Mouse (Mus musculus) neutrophil, adult 5-6 weeks (primary cell): ENCODE data around the gene Slc3a2. TPM values are rescaled to one million over a fixed set of nuclear protein-coding genes. Genes with fewer than 3 reads are reported as not detected.
A peak's percentile ranks its signal among the peaks of the same experiment; 100 is the strongest.

Experiments used
- ATAC-seq: fragments of 151-379, 151-347 bp; 2 replicates; pipeline ENCODE4 v1.8.0; 2017; ENCODE audit warnings: mild to moderate bottlenecking, moderate TSS enrichment; ENCODE audit not compliant: insufficient number of reproducible peaks, poor library complexity, low FRiP score, severe bottlenecking; ENCODE audit errors: extremely low read depth
- total RNA-seq: library from RNA; stranded (forward); fragments of 200-1000 nt; gene quantifications from 2 replicates; pipeline ENCODE4 v1.2.3, GENCODE M21; 2017

Slc3a2 gene
- total RNA-seq, 1 experiment from 2014 or later: 62.0 TPM

- peak; percentile 86 for ATAC-seq
These were observed 9.7 kb downstream of the Slc3a2 start for GRCm38 (mm10) chr19:8713306-8713996.

DNA sequence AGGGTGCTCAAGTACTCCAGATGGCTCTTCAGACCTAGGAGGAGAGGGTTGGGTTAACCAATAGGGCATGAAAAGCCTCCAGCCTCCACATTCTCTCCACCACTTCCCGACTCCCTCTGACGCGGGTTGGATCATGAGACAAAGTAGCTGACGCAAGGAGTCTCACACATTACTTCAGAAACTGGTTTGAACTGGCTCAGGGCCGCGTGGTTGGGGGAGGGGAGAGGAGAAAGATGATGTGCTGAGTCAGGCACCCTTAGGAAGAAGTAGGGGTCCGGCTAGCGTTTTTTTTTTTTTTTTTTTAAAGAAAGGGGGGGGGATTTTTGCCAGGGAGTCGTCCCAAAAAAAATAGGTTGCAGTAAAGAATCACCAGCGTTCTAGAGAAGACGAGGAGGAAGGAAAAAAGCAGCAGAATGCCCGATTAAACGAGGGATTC lies 10.3 kb downstream of the Slc3a2 start:
- ATAC-seq: peak; percentile 37; the same call in 1 of the 2 replicates

DNA sequence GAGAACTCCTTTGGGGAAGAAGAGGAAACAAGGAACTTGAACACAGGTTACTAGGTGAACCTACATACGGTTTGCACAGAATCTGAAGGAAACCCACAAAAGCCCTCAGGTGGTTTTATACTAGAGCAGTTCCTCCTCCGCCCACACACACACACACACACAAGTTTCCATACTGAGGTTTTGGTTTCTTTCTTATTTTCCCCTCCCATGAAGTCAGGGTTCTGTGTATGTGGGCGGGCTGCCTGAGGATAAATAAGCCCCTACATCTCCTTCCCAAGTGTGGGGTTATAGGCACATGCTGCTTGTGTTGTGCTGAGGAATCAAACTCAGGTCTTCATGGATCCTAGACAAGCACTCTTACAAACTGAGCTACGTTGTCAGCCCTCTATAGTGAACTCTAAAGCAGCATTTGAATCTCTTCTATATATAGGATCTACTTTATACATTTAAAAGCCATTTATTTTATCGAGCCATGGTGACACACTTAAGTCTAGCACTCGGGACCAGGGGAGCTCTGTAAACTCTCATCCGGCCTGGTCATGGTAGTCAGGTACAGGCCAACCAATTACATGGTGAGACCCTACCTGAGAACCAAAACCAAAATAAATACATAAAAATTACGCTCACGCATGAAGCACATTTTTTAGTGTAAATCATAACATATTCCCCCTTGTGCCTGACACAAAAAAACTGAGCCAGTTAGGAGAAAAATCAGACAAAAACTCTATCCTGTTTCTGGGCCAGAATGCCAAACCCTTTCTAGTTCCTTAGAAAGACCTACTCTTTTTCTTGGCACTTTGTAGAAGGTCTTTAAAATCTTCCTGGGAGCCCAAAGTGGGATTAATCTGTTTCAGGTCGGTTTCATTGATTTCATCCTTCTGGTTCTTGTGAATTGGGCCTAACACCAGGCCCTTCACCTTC lies 11.0 kb downstream of the Slc3a2 start:
- peak; percentile 28; the same call in 1 of the 2 replicates for ATAC-seq

GRCm38 (mm10) chr19:8711506-8711905 lies 11.7 kb downstream of the Slc3a2 start:
- ATAC-seq: no peak

- ATAC-seq: no peak
These were observed 13.1 kb downstream of the Slc3a2 start for GRCm38 (mm10) chr19:8710057-8710456.

GRCm38 (mm10) chr19:8708954-8709353 lies 14.2 kb downstream of the Slc3a2 start:
- no peak for ATAC-seq

DNA sequence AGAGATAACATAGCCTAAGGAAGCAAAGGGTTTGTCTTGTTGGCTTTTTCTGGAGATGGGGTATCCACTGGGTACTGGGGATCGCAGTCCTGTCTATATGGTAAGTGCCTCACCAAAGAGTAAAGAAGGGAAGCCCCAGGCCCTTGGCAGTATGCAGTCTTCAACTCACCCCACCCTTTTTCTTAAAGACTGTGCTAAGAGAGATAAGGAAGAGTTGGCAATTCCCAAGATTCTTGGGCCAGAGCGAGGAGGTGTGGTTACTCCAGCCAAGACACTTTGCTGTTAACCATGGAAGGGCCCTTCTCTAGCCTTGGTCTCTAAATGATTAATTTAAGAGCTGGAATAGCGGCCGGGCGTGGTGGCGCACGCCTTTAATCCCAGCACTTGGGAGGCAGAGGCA lies 16.2 kb downstream of the Slc3a2 start:
- ATAC-seq: no peak

DNA sequence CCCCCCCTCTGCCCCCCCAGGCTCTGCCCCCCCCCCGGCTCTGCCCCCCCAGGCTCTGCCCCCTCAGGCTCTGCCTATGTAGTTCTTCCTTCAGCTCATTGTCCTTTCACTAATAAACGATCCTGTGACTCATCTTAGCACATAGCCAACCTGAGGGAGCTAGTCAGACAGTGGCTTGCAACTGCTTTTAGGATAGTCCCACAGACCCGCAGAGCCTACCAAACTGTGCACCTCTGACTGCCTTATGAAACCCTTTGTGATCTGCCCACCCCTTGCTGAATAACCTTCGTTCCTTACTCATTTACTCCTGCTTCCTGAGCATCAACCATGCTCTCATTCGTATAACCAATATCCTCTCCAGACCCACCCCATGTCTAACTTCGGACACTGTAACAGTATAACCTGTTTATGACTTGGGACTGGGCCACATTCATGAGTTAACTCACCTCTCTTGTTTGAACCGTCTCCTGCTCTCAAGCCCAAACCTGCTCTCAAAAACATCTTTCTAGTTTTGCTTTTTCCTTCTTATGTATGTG lies 17.0 kb downstream of the Slc3a2 start:
- no peak for ATAC-seq

- ATAC-seq: no peak
These were observed 18.0 kb downstream of the Slc3a2 start for GRCm38 (mm10) chr19:8705026-8705708.

GRCm38 (mm10) chr19:8703571-8703970 lies 19.6 kb downstream of the Slc3a2 start:
- no peak for ATAC-seq

GRCm38 (mm10) chr19:8702458-8702857 lies 20.7 kb downstream of the Slc3a2 start:
- no peak for ATAC-seq

DNA sequence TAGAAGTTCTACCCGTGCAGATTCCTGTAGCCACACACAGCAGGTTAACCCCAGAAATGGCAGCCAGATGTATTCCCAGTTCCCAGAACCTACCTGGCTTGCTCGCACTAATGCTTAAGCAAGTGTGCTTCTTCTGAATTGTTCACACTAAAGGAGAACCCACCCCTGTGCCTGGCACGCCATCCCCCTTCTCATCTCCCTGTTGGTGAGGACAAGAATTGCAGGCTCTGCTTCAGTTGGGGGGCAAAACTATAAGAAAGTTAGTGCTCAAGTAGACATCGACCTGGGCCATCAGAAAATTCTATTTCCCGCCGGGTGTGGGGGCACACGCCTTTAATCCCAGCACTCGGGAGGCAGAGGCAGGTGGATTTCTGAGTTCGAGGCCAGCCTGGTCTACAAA lies 23.5 kb downstream of the Slc3a2 start:
- ATAC-seq: no peak

- ATAC-seq: peak; percentile 63
These were observed 27.8 kb downstream of the Slc3a2 start for GRCm38 (mm10) chr19:8695330-8695729.

GRCm38 (mm10) chr19:8692740-8693139 lies 30.4 kb downstream of the Slc3a2 start:
- ATAC-seq: no peak

GRCm38 (mm10) chr19:8691871-8692539 lies 31.2 kb downstream of the Slc3a2 start:
- no peak for ATAC-seq

DNA sequence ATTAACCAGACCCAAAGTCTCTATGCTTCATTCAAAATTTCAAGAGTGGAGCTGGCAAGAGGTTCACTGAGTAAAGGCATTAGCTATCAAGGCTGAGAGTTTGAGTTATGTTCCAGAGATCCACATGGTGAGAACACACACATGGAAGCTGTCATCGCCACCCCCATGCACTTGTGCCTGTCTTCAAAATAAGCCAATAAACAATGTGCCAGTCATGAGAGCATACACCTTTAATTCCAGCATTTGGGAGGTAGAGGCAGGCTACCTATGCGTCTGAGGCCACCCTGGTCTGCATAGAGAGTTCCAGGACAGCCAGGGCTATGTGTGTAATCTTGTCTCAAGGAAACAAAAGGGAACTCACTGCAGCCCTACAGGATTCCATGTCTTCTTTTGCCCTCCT lies 39.5 kb downstream of the Slc3a2 start:
- ATAC-seq: no peak

- ATAC-seq: peak; percentile 51
These were observed 40.2 kb downstream of the Slc3a2 start for GRCm38 (mm10) chr19:8682996-8683395.

GRCm38 (mm10) chr19:8681633-8682362 lies 41.4 kb downstream of the Slc3a2 start:
- no peak for ATAC-seq
